Mouse (Mus musculus): ENCODE measurements around the gene Cilp2. TPM values are rescaled to one million over a fixed set of nuclear protein-coding genes. Genes with fewer than 3 reads are reported as not detected.

Gene Cilp2
- polyA plus RNA-seq, 1 experiment: 0.02 TPM

GRCm38 (mm10) chr8:69847167-69848065 lies 40.1 kb downstream of the Cilp2 start:
- H3K4me3 ChIP-seq (ENCODE audit: insufficient read depth, poor library complexity, severe bottlenecking): no peak overlapping the region
- no peak for TF ChIP-seq MYOD1 (IDR thresholded peaks at IDR 0.05; ENCODE audit: control insufficient read depth, insufficient read length, low read depth)
- no peak for TF ChIP-seq USF1 (IDR thresholded peaks at IDR 0.05; ENCODE audit: low read depth)
- TF ChIP-seq MYOG (IDR thresholded peaks at IDR 0.05; ENCODE audit: control insufficient read depth, extremely low read depth, insufficient read length): no peak
- TF ChIP-seq CEBPB (IDR thresholded peaks at IDR 0.05; ENCODE audit: low read depth): no peak
- no peak for TF ChIP-seq MAX (IDR thresholded peaks at IDR 0.05)
- no peak for TF ChIP-seq FOSL1 (IDR thresholded peaks at IDR 0.05; ENCODE audit: insufficient read depth, low read length, poor library complexity, severe bottlenecking)
- TF ChIP-seq CTCF (IDR thresholded peaks at IDR 0.05; ENCODE audit: control insufficient read depth, insufficient read depth, insufficient read length): no peak
- no peaks in the 10 kb centered on the region for H3K79me3 ChIP-seq (ENCODE audit: low read depth)
- H3K36me3 ChIP-seq (ENCODE audit: control insufficient read depth, insufficient read depth): no peaks in the 10 kb centered on the region
- H3K79me2 ChIP-seq (ENCODE audit: control insufficient read depth, insufficient read depth): no peaks in the 10 kb centered on the region
- H3K27me3 ChIP-seq (ENCODE audit: control insufficient read depth, insufficient read depth, insufficient read length): no peaks in the 10 kb centered on the region
- no peak overlapping the region for H3ac ChIP-seq (ENCODE audit: control insufficient read depth, insufficient read length, low read depth)

GRCm38 (mm10) chr8:69837057-69837682 lies 50.3 kb downstream of the Cilp2 start:
- H3ac ChIP-seq (ENCODE audit: control insufficient read depth, insufficient read length, low read depth): no peak overlapping the region
- H3K4me3 ChIP-seq (ENCODE audit: insufficient read depth, poor library complexity, severe bottlenecking): no peak overlapping the region
- H3K27me3 ChIP-seq (ENCODE audit: control insufficient read depth, insufficient read depth, insufficient read length): no peaks in the 10 kb centered on the region
- no peaks in the 10 kb centered on the region for H3K79me2 ChIP-seq (ENCODE audit: control insufficient read depth, insufficient read depth)
- H3K79me3 ChIP-seq (ENCODE audit: low read depth): no peaks in the 10 kb centered on the region
- no peaks in the 10 kb centered on the region for H3K36me3 ChIP-seq (ENCODE audit: control insufficient read depth, insufficient read depth)
- TF ChIP-seq MAX (IDR thresholded peaks at IDR 0.05) (no peak), CEBPB (IDR thresholded peaks at IDR 0.05; ENCODE audit: low read depth) (no peak), MYOG (IDR thresholded peaks at IDR 0.05; ENCODE audit: control insufficient read depth, extremely low read depth, insufficient read length) (no peak), CTCF (IDR thresholded peaks at IDR 0.05; ENCODE audit: control insufficient read depth, insufficient read depth, insufficient read length) (no peak), USF1 (IDR thresholded peaks at IDR 0.05; ENCODE audit: low read depth) (no peak), FOSL1 (IDR thresholded peaks at IDR 0.05; ENCODE audit: insufficient read depth, low read length, poor library complexity, severe bottlenecking) (no peak), MYOD1 (IDR thresholded peaks at IDR 0.05; ENCODE audit: control insufficient read depth, insufficient read length, low read depth) (no peak)

GRCm38 (mm10) chr8:69832298-69832853 lies 55.1 kb downstream of the Cilp2 start, which contains the start of gene Pbx4:
Gene Pbx4, plus strand, starts transcription at chr8:69832491.
- H3ac ChIP-seq (ENCODE audit: control insufficient read depth, insufficient read length, low read depth): peak within 1 kb of the TSS; percentile 63
- no peaks in the 10 kb centered on the region for H3K36me3 ChIP-seq (ENCODE audit: control insufficient read depth, insufficient read depth)
- peak within 1 kb of the TSS; percentile 40 for H3K4me3 ChIP-seq (ENCODE audit: insufficient read depth, poor library complexity, severe bottlenecking)
- TF ChIP-seq USF1 (IDR thresholded peaks at IDR 0.05; ENCODE audit: low read depth) (no peak), MYOG (IDR thresholded peaks at IDR 0.05; ENCODE audit: control insufficient read depth, extremely low read depth, insufficient read length) (no peak), CTCF (IDR thresholded peaks at IDR 0.05; ENCODE audit: control insufficient read depth, insufficient read depth, insufficient read length) (peak; percentile 5), MAX (IDR thresholded peaks at IDR 0.05) (no peak), FOSL1 (IDR thresholded peaks at IDR 0.05; ENCODE audit: insufficient read depth, low read length, poor library complexity, severe bottlenecking) (no peak)
- H3K79me2 ChIP-seq (ENCODE audit: control insufficient read depth, insufficient read depth): no peaks in the 10 kb centered on the region
- no peaks in the 10 kb centered on the region for H3K79me3 ChIP-seq (ENCODE audit: low read depth)
- no peaks in the 10 kb centered on the region for H3K27me3 ChIP-seq (ENCODE audit: control insufficient read depth, insufficient read depth, insufficient read length)

Other genes starting within 250 kb of the Cilp2 start
- gene Zfp964, start 233.2 kb downstream of the Cilp2 start, polyA plus RNA-seq (2012; fragmentation: generic; extraction: Trizol): 0.14 TPM
- 5.2 TPM for gene Zfp869, start 177.0 kb downstream of the Cilp2 start, polyA plus RNA-seq (2012; fragmentation: generic; extraction: Trizol)
- gene Zfp963, start 137.7 kb downstream of the Cilp2 start, polyA plus RNA-seq (2012; fragmentation: generic; extraction: Trizol): 0.42 TPM
- 0.28 TPM for gene Gm20422, start 112.8 kb downstream of the Cilp2 start, polyA plus RNA-seq (2012; fragmentation: generic; extraction: Trizol)
- gene Atp13a1, start 96.5 kb downstream of the Cilp2 start, polyA plus RNA-seq (2012; fragmentation: generic; extraction: Trizol): 36.2 TPM
- 3.9 TPM for gene Zfp866, start 96.5 kb downstream of the Cilp2 start, polyA plus RNA-seq (2012; fragmentation: generic; extraction: Trizol)
- 6.8 TPM for gene Gmip, start 79.0 kb downstream of the Cilp2 start, polyA plus RNA-seq (2012; fragmentation: generic; extraction: Trizol)
- 1.5 TPM for gene Lpar2, start 65.3 kb downstream of the Cilp2 start, polyA plus RNA-seq (2012; fragmentation: generic; extraction: Trizol)
- gene Pbx4, start 55.2 kb downstream of the Cilp2 start, polyA plus RNA-seq (2012; fragmentation: generic; extraction: Trizol): 1.6 TPM
- gene Tssk6, start 14.5 kb upstream of the Cilp2 start, polyA plus RNA-seq (2012; fragmentation: generic; extraction: Trizol): 0.57 TPM
- gene Ndufa13, start 14.9 kb upstream of the Cilp2 start, polyA plus RNA-seq (2012; fragmentation: generic; extraction: Trizol): 135 TPM
- gene Yjefn3, start 15.0 kb upstream of the Cilp2 start, polyA plus RNA-seq (2012; fragmentation: generic; extraction: Trizol): 2.6 TPM
- 59.3 TPM for gene Gatad2a, start 108.7 kb upstream of the Cilp2 start, polyA plus RNA-seq (2012; fragmentation: generic; extraction: Trizol)
- gene Mau2, start 155.0 kb upstream of the Cilp2 start, polyA plus RNA-seq (2012; fragmentation: generic; extraction: Trizol): 24.0 TPM
- 28.2 TPM for gene Sugp1, start 155.1 kb upstream of the Cilp2 start, polyA plus RNA-seq (2012; fragmentation: generic; extraction: Trizol)
- gene Tm6sf2, start 185.2 kb upstream of the Cilp2 start, polyA plus RNA-seq (2012; fragmentation: generic; extraction: Trizol): 0.57 TPM
- 1.0 TPM for gene Hapln4, start 195.8 kb upstream of the Cilp2 start, polyA plus RNA-seq (2012; fragmentation: generic; extraction: Trizol)
- not detected for gene Ncan, start 233.2 kb upstream of the Cilp2 start, polyA plus RNA-seq (2012; fragmentation: generic; extraction: Trizol)
- 37.3 TPM for gene Nr2c2ap, start 243.6 kb upstream of the Cilp2 start, polyA plus RNA-seq (2012; fragmentation: generic; extraction: Trizol)